ENCODE assay signal across 11 mouse cellular contexts in genomic region chr9:31221170-31221569, GRCm38 (mm10). TPM values are rescaled to one million over a fixed set of nuclear protein-coding genes. Genes with fewer than 3 reads are reported as not detected.
DNase-seq lines count a peak whose midpoint lies in the region; TF ChIP-seq lines count a peak whose summit lies in the region.
"Had no signal": no experiment of that assay in that cellular context is flagged by ENCODE, and none has a peak within 500 bp of the region (broad histone marks: within the 10 kb centered on the region; RNA-seq: fewer than 3 reads in every experiment).

No protein-coding gene starts in this region.

- WGBS in kidney, adult 2 months, result 36% methylated on average over 10 of the region's 10 CpGs

- in situ Hi-C loops in ES-E14 (cut with MboI; ENCODE audit: low sequenced_read_pairs in 2 of 2, unreplicated experiment in 2 of 2), result no loop called here

- no peaks in the 10 kb centered on the region for H3K36me3 ChIP-seq in kidney, adult 2 months (ENCODE audit: control insufficient read depth, insufficient read depth, low read length)
- no peaks in the 10 kb centered on the region for H3K36me3 ChIP-seq in ES-E14 (ENCODE audit: control insufficient read depth, insufficient read depth, low read length, poor library complexity, severe bottlenecking)

- peak; percentile 48 for DNase-seq in kidney, adult 2 months
- no peak for DNase-seq in kidney, adult 9 months
- peak; percentile 79 for DNase-seq in ES-E14 (ENCODE audit: low read depth, low spot score)
- peak; percentile 21 to 56 for DNase-seq in heart, adult 9 months (ENCODE audit: low spot score in 2 of 2)
- peak; percentile 37 for DNase-seq in kidney, postnatal 14 days
- no peak for DNase-seq in layer of hippocampus, adult 2 months (ENCODE audit: low spot score in 2 of 2)
- DNase-seq in layer of hippocampus, postnatal 10 days (ENCODE audit: low spot score in 2 of 2), result no peak
- no peak for DNase-seq in layer of hippocampus, adult 9-11 months
- DNase-seq: adrenal gland, adult 2 months; cerebellum, postnatal 14 days; left cerebral cortex, postnatal 4 days had no signal

- peak overlapping the region; percentile 46; the same call in 1 of the 2 replicates for H3K27ac ChIP-seq in kidney, adult 2 months (ENCODE audit: insufficient read depth, low read depth, low read length)
- no peak overlapping the region for H3K27ac ChIP-seq in ES-E14 (ENCODE audit: insufficient read depth, low read depth, low read length, poor library complexity, severe bottlenecking)
- H3K27ac ChIP-seq in layer of hippocampus, adult 2 months, result no peak overlapping the region

- TF ChIP-seq CTCF in kidney, adult 2 months (conservative IDR thresholded peaks at IDR 0.05; ENCODE audit: insufficient read depth, insufficient read length, low read depth, low read length), result no peak
- no peak for TF ChIP-seq CTCF in layer of hippocampus, adult 2 months (conservative IDR thresholded peaks at IDR 0.05)

- no peaks in the 10 kb centered on the region for H3K27me3 ChIP-seq in kidney, adult 2 months (replicated peaks; ENCODE audit: control insufficient read depth, insufficient read depth, low read length)

- H3K4me1 ChIP-seq in kidney, adult 2 months (ENCODE audit: control insufficient read depth, insufficient read depth, low read length), result 0 out of 2 replicates have a peak, but pooled peaks cover 2% of the 10 kb centered on the region
- peaks cover 0 to 3% of the 10 kb centered on the region in 2 experiments; a peak in 1 of 4 replicates for H3K4me1 ChIP-seq in ES-E14 (ENCODE audit: control insufficient read depth in 2 of 2, insufficient read depth in 2 of 2, low read length in 2 of 2, poor library complexity in 1 of 2)

- TF ChIP-seq POLR2A in kidney, adult 2 months (IDR thresholded peaks at IDR 0.05; ENCODE audit: low read depth, low read length), result no peak

- no peaks in the 10 kb centered on the region for H3K9me3 ChIP-seq in ES-E14 (ENCODE audit: control insufficient read depth, insufficient read depth, low read depth, low read length)

- no peak overlapping the region; the same call in 1 of the 2 replicates for H3K4me3 ChIP-seq in kidney, adult 2 months (ENCODE audit: insufficient read depth, low read depth, low read length)
- H3K4me3 ChIP-seq in ES-E14 (ENCODE audit: insufficient read depth in 1 of 2, low read depth in 1 of 2, low read length in 2 of 2, poor library complexity in 1 of 2, severe bottlenecking in 1 of 2), result peak overlapping the region in 1 of 2 experiments; percentile 16; a peak in 1 of 4 replicates
- H3K4me3 ChIP-seq in layer of hippocampus, adult 2 months, result no peak overlapping the region

- H3K9ac ChIP-seq in ES-E14 (ENCODE audit: insufficient read depth, low read depth, low read length, poor library complexity, severe bottlenecking), result no peak overlapping the region

TF ChIP-seq in ES-E14, 5 proteins besides CTCF, POLR2A, EP300 and RAD21:
- TF ChIP-seq ZNF384 (IDR thresholded peaks at IDR 0.05; ENCODE audit: low read depth, low read length) (peak; percentile 98), CHD2 (IDR thresholded peaks at IDR 0.05; ENCODE audit: low read depth, low read length) (no peak)
TF ChIP-seq in ES-E14: peak in this region for 1.

RNA-seq across cellular contexts. Expression of gene Aplp2, which starts 9.6 kb away (rescaled TPM):
- 556 and 574 TPM in 2 replicates for polyA plus RNA-seq in kidney, adult 2 months (2012; rRNA removed)
- total RNA-seq in ES-E14 (2012; rRNA removed), result 320 and 535 TPM in 2 replicates
- total RNA-seq in layer of hippocampus, adult 2 months (2021), result 100 to 1,000 TPM; 447 to 470 TPM
- 100 to 1,000 TPM; 420 to 448 TPM for total RNA-seq in layer of hippocampus, postnatal 10 days (2021)

RNA-seq across cellular contexts. Expression of gene Prdm10, which starts 59.2 kb away (rescaled TPM):
- polyA plus RNA-seq in kidney, adult 2 months (2012; rRNA removed), result 4.1 and 4.9 TPM in 2 replicates
- total RNA-seq in ES-E14 (2012; rRNA removed), result 10.5 and 12.8 TPM in 2 replicates
- 10 to 100 TPM; 22.0 to 23.1 TPM for total RNA-seq in layer of hippocampus, adult 2 months (2021)
- 10 to 100 TPM; 15.5 to 18.8 TPM for total RNA-seq in layer of hippocampus, postnatal 10 days (2021)

Comparison
In these comparisons a context has a peak if more than half of its experiments do, and no peak if none do; other contexts are left out.
1. DNase-seq: peak in kidney, adult 2 months (single experiment), ES-E14 (single experiment), heart, adult 9 months (2 of 2) and kidney, postnatal 14 days (single experiment); none in kidney, adult 9 months (single experiment), layer of hippocampus, adult 2 months (0 of 2), layer of hippocampus, postnatal 10 days (0 of 2) and layer of hippocampus, adult 9-11 months (single experiment).